Mouse (Mus musculus): Measurements from ENCODE around the gene Smagp. TPM values are rescaled to one million over a fixed set of nuclear protein-coding genes. Genes with fewer than 3 reads are reported as not detected.

Smagp gene
- polyA plus RNA-seq (2015; fragmentation: Nextera tagmentation; extraction: Ambion mirVana) = 3.1 and 4.1 TPM in 2 replicates

- WGBS = under 1% methylated on average over 63 of the region's 77 CpGs
- peak within 1 kb of the TSS; percentile 72 for H3K4me2 ChIP-seq
- H3K27me3 ChIP-seq = peaks cover 60% of the 10 kb centered on the region
- peak within 1 kb of the TSS; percentile 42 for H3K4me3 ChIP-seq
- H3K36me3 ChIP-seq = no peaks in the 10 kb centered on the region
- H3K9ac ChIP-seq = peak within 1 kb of the TSS; percentile 56
- peaks cover 16% of the 10 kb centered on the region for H3K4me1 ChIP-seq (replicated peaks)
- no peak within 1 kb of the TSS for H3K27ac ChIP-seq (replicated peaks)
- H3K9me3 ChIP-seq = no peaks in the 10 kb centered on the region
- ATAC-seq (ENCODE audit: low read depth) = no peak
Observed at GRCm38 (mm10) chr15:100636700-100637501, at the start of gene Smagp. Gene Smagp, minus strand, starts transcription at chr15:100636940.

- peaks cover 10% of the 10 kb centered on the region for H3K4me1 ChIP-seq (replicated peaks)
- no peak overlapping the region for H3K9ac ChIP-seq
- no peak overlapping the region for H3K4me2 ChIP-seq
- no peak overlapping the region for H3K4me3 ChIP-seq
- WGBS = 78% methylated on average over 6 of the region's 6 CpGs
- H3K36me3 ChIP-seq = no peaks in the 10 kb centered on the region
- ATAC-seq (ENCODE audit: low read depth) = no peak
- no peak overlapping the region for H3K27ac ChIP-seq (replicated peaks)
- peaks cover 8% of the 10 kb centered on the region; the same call in 1 of the 2 replicates for H3K27me3 ChIP-seq
- H3K9me3 ChIP-seq = peaks cover 11% of the 10 kb centered on the region
Observed at GRCm38 (mm10) chr15:100686434-100686833, 49.7 kb upstream of the Smagp start.

- Histone ChIP-seq H3K27ac (replicated peaks) (no peak overlapping the region), H3K4me2 (no peak overlapping the region), H3K36me3 (no peaks in the 10 kb centered on the region), H3K4me1 (replicated peaks) (peaks cover 10% of the 10 kb centered on the region), H3K9me3 (peaks cover 10% of the 10 kb centered on the region), H3K27me3 (peaks cover 8% of the 10 kb centered on the region; the same call in 1 of the 2 replicates), H3K4me3 (no peak overlapping the region), H3K9ac (no peak overlapping the region)
- 94% methylated on average over 8 of the region's 8 CpGs for WGBS
- no peak for ATAC-seq (ENCODE audit: low read depth)
Observed at GRCm38 (mm10) chr15:100685849-100686248, 49.1 kb upstream of the Smagp start.

DNA sequence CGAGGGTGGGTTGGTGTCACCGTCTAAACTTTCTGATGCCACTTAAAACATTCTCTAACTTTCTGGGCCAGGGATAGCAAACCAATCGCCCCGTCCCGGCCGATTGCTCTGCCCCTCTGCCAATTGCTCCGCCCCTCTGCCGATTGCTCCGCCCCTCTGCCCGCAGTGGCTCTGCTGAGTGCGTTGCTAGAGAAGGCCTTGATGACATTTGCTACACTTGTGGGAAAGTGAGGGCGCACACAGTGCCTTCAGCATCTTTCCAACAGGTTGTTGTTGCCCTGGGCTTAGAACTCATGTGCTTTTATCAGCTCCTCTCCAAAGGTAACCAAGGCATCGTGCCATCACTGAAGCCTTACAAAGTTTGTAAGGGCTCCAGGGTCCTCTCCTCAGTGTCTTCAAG, 48.5 kb upstream of the Smagp start:
- Histone ChIP-seq H3K36me3 (no peaks in the 10 kb centered on the region), H3K27me3 (peaks cover 8% of the 10 kb centered on the region; the same call in 1 of the 2 replicates), H3K4me3 (no peak overlapping the region), H3K27ac (replicated peaks) (no peak overlapping the region), H3K9me3 (peaks cover 4% of the 10 kb centered on the region), H3K4me2 (no peak overlapping the region), H3K9ac (no peak overlapping the region), H3K4me1 (replicated peaks) (peaks cover 13% of the 10 kb centered on the region)
- WGBS = 21% methylated on average over 13 of the region's 13 CpGs
- no peak for ATAC-seq (ENCODE audit: low read depth)

DNA sequence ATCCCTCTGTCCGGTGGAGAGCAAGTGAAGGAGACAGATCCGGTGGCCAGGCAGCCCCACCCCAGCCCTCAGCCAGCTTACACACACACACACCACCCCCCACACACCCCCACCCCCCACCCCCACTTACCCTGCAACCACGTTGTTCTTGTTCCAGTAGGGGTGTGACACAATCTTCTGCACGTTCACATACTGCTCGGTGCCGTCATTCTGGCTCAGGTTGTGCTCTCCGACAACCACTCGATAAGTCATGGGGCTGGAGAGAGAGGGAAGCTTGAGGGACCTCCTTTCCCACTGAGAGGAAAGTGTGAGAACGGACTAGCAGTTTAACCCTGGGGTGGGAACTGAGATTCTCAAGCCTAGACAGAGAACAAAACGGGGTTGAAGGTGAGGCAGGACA, 47.7 kb upstream of the Smagp start:
- H3K4me1 ChIP-seq (replicated peaks) = peaks cover 13% of the 10 kb centered on the region
- WGBS = 73% methylated on average over 10 of the region's 10 CpGs
- H3K9me3 ChIP-seq = no peaks in the 10 kb centered on the region
- H3K4me2 ChIP-seq = no peak overlapping the region
- no peak overlapping the region for H3K27ac ChIP-seq (replicated peaks)
- H3K9ac ChIP-seq = no peak overlapping the region
- peaks cover 8% of the 10 kb centered on the region; the same call in 1 of the 2 replicates for H3K27me3 ChIP-seq
- H3K4me3 ChIP-seq = no peak overlapping the region
- no peak for ATAC-seq (ENCODE audit: low read depth)
- no peaks in the 10 kb centered on the region for H3K36me3 ChIP-seq

GRCm38 (mm10) chr15:100683041-100683440, 46.3 kb upstream of the Smagp start:
- H3K9me3 ChIP-seq = no peaks in the 10 kb centered on the region
- ATAC-seq (ENCODE audit: low read depth) = no peak
- H3K36me3 ChIP-seq = no peaks in the 10 kb centered on the region
- H3K4me3 ChIP-seq = no peak overlapping the region
- WGBS = 50% methylated on average over 2 of the region's 2 CpGs
- peaks cover 13% of the 10 kb centered on the region for H3K4me1 ChIP-seq (replicated peaks)
- H3K4me2 ChIP-seq = no peak overlapping the region
- H3K27me3 ChIP-seq = peaks cover 8% of the 10 kb centered on the region; the same call in 1 of the 2 replicates
- H3K9ac ChIP-seq = no peak overlapping the region
- H3K27ac ChIP-seq (replicated peaks) = no peak overlapping the region

GRCm38 (mm10) chr15:100681770-100682169, 45.0 kb upstream of the Smagp start:
- ATAC-seq (ENCODE audit: low read depth) = no peak
- WGBS = 34% methylated on average over 7 of the region's 7 CpGs

DNA sequence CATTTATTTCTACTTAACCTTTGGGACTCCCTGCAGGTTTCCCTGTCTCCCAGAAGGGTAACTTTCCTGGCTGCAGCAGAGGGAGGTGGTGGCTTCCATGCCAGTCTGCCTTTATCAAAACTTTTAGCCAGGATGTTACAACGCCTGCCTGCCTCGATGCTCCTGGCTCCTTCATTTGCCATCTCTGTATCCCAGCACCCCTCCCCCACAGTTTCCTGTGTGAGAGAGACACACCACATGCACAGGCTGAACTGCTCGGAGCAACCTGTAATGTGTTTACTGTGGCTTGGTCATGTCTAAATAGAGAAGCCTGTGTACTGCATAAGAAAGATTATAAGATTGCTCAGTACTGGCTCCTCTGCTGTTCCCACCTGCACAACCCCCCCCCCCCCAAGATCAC, 43.6 kb upstream of the Smagp start:
- H3K27me3 ChIP-seq = peaks cover 7% of the 10 kb centered on the region; the same call in 1 of the 2 replicates
- no peak overlapping the region for H3K27ac ChIP-seq (replicated peaks)
- 54% methylated on average over 3 of the region's 3 CpGs for WGBS

More at GRCm38 (mm10) chr15:100681770-100682169, 45.0 kb upstream of the Smagp start:
- Histone ChIP-seq H3K9me3 (no peaks in the 10 kb centered on the region), H3K4me2 (no peak overlapping the region), H3K9ac (no peak overlapping the region), H3K27ac (replicated peaks) (no peak overlapping the region), H3K27me3 (peaks cover 8% of the 10 kb centered on the region; the same call in 1 of the 2 replicates), H3K36me3 (no peaks in the 10 kb centered on the region), H3K4me1 (replicated peaks) (0 out of 2 replicates have a peak, but pooled peaks cover 3% of the 10 kb centered on the region), H3K4me3 (no peak overlapping the region)

DNA sequence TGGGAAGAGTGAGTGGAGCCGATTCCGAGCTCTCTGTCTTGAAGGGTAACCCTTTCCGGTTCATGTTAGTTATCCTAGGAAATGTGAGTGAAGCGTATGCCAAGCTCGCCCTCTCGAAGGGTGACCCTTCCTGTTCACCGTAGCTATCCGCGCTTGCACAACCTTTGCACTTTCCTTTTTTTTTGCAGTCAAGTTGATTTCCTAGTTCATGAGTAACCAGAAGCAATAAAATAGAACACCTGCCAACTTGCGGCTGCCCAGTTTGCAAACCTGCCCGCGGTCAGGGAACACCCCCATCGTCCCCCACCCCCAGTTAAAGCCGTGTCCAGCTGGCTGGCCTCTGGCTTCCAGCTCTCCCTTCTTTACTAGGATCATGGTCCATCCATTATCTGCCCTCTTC, 42.3 kb upstream of the Smagp start:
- H3K9me3 ChIP-seq = no peaks in the 10 kb centered on the region
- no peak for ATAC-seq (ENCODE audit: low read depth)
- H3K36me3 ChIP-seq = no peaks in the 10 kb centered on the region
- H3K27ac ChIP-seq (replicated peaks) = no peak overlapping the region
- H3K4me3 ChIP-seq = no peak overlapping the region
- no peak overlapping the region for H3K9ac ChIP-seq
- H3K4me1 ChIP-seq (replicated peaks) = peaks cover 3% of the 10 kb centered on the region; the same call in 1 of the 2 replicates
- WGBS = 86% methylated on average over 14 of the region's 14 CpGs
- no peaks in the 10 kb centered on the region for H3K27me3 ChIP-seq
- H3K4me2 ChIP-seq = no peak overlapping the region

More for the DNA sequence above, 43.6 kb upstream of the Smagp start:
- no peak overlapping the region for H3K4me3 ChIP-seq
- H3K9ac ChIP-seq = no peak overlapping the region
- H3K9me3 ChIP-seq = no peaks in the 10 kb centered on the region
- ATAC-seq (ENCODE audit: low read depth) = no peak
- no peak overlapping the region for H3K4me2 ChIP-seq
- no peaks in the 10 kb centered on the region for H3K36me3 ChIP-seq
- 0 out of 2 replicates have a peak, but pooled peaks cover 3% of the 10 kb centered on the region for H3K4me1 ChIP-seq (replicated peaks)

DNA sequence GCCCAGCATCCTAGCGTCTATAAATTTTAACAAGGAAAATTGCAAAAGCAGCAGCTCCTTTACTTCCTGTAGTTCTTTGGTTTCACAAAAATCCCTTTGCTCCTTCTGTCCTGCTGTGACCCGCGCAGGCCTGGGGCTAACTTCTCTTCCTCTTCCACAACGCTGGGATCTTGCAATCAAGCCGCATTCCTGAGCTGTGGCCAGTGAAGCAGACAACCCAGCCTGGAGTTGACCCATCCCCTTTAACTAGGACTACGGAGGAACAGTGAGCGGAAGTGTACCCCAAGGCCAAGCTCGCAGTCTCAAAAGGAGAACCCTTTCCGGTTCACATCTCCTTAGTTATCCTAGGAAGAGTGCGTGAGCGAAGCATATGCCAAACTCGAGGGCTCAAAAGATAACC, 41.8 kb upstream of the Smagp start:
- H3K36me3 ChIP-seq = no peaks in the 10 kb centered on the region
- no peaks in the 10 kb centered on the region for H3K27me3 ChIP-seq
- no peaks in the 10 kb centered on the region for H3K9me3 ChIP-seq
- no peak overlapping the region for H3K4me3 ChIP-seq
- H3K9ac ChIP-seq = no peak overlapping the region
- 86% methylated on average over 12 of the region's 12 CpGs for WGBS
- H3K27ac ChIP-seq (replicated peaks) = no peak overlapping the region
- peaks cover 3% of the 10 kb centered on the region; the same call in 1 of the 2 replicates for H3K4me1 ChIP-seq (replicated peaks)
- ATAC-seq (ENCODE audit: low read depth) = no peak
- H3K4me2 ChIP-seq = no peak overlapping the region

- H3K4me2 ChIP-seq = no peak overlapping the region
- no peak overlapping the region for H3K27ac ChIP-seq (replicated peaks)
- no peaks in the 10 kb centered on the region for H3K9me3 ChIP-seq
- H3K27me3 ChIP-seq = no peaks in the 10 kb centered on the region
- ATAC-seq (ENCODE audit: low read depth) = no peak
- H3K9ac ChIP-seq = no peak overlapping the region
- no peaks in the 10 kb centered on the region for H3K36me3 ChIP-seq
- WGBS = 78% methylated on average over 8 of the region's 8 CpGs
- H3K4me3 ChIP-seq = no peak overlapping the region
- H3K4me1 ChIP-seq (replicated peaks) = peaks cover 3% of the 10 kb centered on the region; the same call in 1 of the 2 replicates
Observed at GRCm38 (mm10) chr15:100677675-100678074, 40.9 kb upstream of the Smagp start.

DNA sequence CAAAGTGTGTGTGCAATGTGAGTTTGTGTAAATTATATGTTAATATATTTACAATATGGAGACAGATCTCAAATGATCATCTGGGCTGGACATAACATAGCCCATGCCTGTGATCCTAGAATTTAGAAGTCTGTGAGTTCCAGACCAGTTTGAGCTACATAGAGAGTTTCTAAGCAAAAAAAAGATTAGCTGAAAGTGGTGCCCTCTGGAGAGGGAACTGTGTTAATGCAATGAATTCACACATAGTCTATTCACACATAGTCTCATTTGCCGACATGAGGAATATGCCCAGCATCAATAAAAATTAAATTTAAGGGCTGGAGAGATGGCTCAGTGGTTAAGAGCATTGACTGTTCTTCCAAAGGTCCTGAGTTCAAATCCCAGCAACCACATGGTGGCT, 39.8 kb upstream of the Smagp start:
- Histone ChIP-seq H3K9me3 (no peaks in the 10 kb centered on the region), H3K4me3 (no peak overlapping the region), H3K4me1 (replicated peaks) (peaks cover 3% of the 10 kb centered on the region; the same call in 1 of the 2 replicates), H3K9ac (no peak overlapping the region), H3K4me2 (no peak overlapping the region), H3K36me3 (no peaks in the 10 kb centered on the region), H3K27ac (replicated peaks) (no peak overlapping the region), H3K27me3 (no peaks in the 10 kb centered on the region)
- no peak for ATAC-seq (ENCODE audit: low read depth)
- 86% methylated on average over 1 of the region's 1 CpGs for WGBS

Measured in neural tube, embryonic 13.5 days (tissue).